Mouse (Mus musculus) lung, embryonic 14.5 days (tissue): ENCODE measurements around the gene Eif5. TPM values are rescaled to one million over a fixed set of nuclear protein-coding genes. Genes with fewer than 3 reads are reported as not detected.
A peak's percentile ranks its signal among the peaks of the same experiment; 100 is the strongest.

Experiments
- ATAC-seq: fragments of 200-750 bp; cut with Nextera tagmentation; 2 replicates; pipeline ENCODE4 v1.8.0; 2017; ENCODE audit warnings: mild to moderate bottlenecking, moderate TSS enrichment, moderate library complexity; ENCODE audit not compliant: insufficient read depth
- DNase-seq: peaks from one replicate; pipeline ENCODE4 v3.0.0-alpha.2; 2015
- H3K27ac ChIP-seq: fragments of 300-500 bp; sonication (generic); 2 replicates; pipeline ENCODE4 v1.5.1; 2014; ENCODE audit warnings: low read depth, mild to moderate bottlenecking, moderate library complexity
- H3K27me3 ChIP-seq: fragments of 300-500 bp; sonication (generic); 2 replicates; pipeline ENCODE4 v1.6.1; 2014; ENCODE audit warnings: low read length, control low read depth; ENCODE audit not compliant: insufficient read depth
- H3K36me3 ChIP-seq: fragments of 300-500 bp; sonication (generic); 2 replicates; pipeline ENCODE4 v1.6.1; 2014; ENCODE audit warnings: control low read depth; ENCODE audit not compliant: insufficient read depth
- H3K4me1 ChIP-seq: fragments of 300-500 bp; sonication (generic); 2 replicates; pipeline ENCODE4 v1.6.1; 2014; ENCODE audit warnings: antibody characterized with exemption, control low read depth; ENCODE audit not compliant: insufficient read depth
- H3K4me2 ChIP-seq: fragments of 300-500 bp; sonication (generic); 2 replicates; pipeline ENCODE4 v1.6.1; 2014; ENCODE audit warnings: mild to moderate bottlenecking
- H3K4me3 ChIP-seq: fragments of 300-500 bp; sonication (generic); 2 replicates; pipeline ENCODE4 v1.5.1; 2014; ENCODE audit warnings: low read depth, low read length
- H3K9ac ChIP-seq: fragments of 300-500 bp; sonication (generic); 2 replicates; pipeline ENCODE4 v1.6.1; 2014
- H3K9me3 ChIP-seq: fragments of 300-500 bp; sonication (generic); 2 replicates; pipeline ENCODE4 v1.6.1; 2016; ENCODE audit warnings: low read depth, low read length, control low read depth
- CTCF ChIP-seq: IDR thresholded peaks from 2 replicates; pipeline ENCODE4 v1.5.1; 2016; ENCODE audit warnings: antibody characterized with exemption, low read depth
- WGBS: fragments of 180-500 bp; shearing (Covaris S2); extraction: QIAGEN DNeasy Blood & Tissue Kit; methylation state at CpG from one replicate; pipeline ENCODE4 v1.1.7; 2014; 5-methylcytosine and 5-hydroxymethylcytosine counted together
- polyA plus RNA-seq: library from polyadenylated mRNA; unstranded; fragments of >200 nt; fragmentation: Nextera tagmentation; extraction: Ambion mirVana; gene quantifications from 2 replicates; pipeline ENCODE4 v1.2.1, GENCODE M21; 2014

The Eif5 gene
- polyA plus RNA-seq = 479 and 486 TPM in 2 replicates

GRCm38 (mm10) chr12:111537796-111538291 lies at the start of gene Eif5:
Gene Eif5 (plus strand): TSS chr12:111538016.
- peak within 1 kb of the TSS; percentile 70 for H3K4me2 ChIP-seq
- H3K4me1 ChIP-seq = 0 out of 2 replicates have a peak, but pooled peaks cover 3% of the 10 kb centered on the region
- DNase-seq (peak; percentile 99), ATAC-seq (peak; percentile 99)
- peak within 1 kb of the TSS; percentile 97 for H3K27ac ChIP-seq
- H3K9ac ChIP-seq = peak within 1 kb of the TSS; percentile 96
- H3K27me3 ChIP-seq = no peaks in the 10 kb centered on the region
- peak within 1 kb of the TSS; percentile 97 for H3K4me3 ChIP-seq
- H3K36me3 ChIP-seq = peaks cover 41% of the 10 kb centered on the region
- no peak for TF ChIP-seq CTCF
- under 1% methylated on average over 42 of the region's 47 CpGs for WGBS
- no peaks in the 10 kb centered on the region for H3K9me3 ChIP-seq

DNA sequence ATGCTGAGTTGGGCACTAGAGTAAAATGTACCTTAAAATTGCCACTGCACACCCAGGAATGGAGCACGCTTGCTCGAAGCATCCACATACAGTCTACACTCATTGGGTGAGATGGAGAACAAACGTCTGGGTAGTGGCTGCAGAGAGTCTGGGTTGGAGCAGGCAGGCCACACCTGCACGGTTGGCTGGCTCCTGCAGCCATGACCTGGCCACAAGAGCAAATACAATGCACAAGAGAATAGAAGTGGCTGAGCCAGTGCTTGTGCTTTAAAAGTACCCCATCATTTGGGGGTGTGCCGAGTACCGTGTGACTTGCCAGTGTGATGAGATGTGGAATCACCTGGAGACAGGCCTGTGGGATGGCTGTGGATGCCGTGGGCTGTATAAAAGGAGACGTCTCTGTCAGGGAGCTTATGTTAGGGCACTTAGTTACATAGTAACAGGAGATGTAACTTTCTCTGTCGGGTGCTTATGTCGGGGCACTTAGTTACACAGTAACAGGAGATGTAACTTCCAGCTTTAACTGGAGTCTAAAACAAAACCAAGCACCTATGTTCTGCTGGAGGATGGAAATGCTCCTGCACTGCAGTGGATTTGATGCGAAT lies 48.5 kb upstream of the Eif5 start:
- Histone ChIP-seq H3K9me3 (no peaks in the 10 kb centered on the region), H3K4me1 (peaks cover 4% of the 10 kb centered on the region; the same call in 1 of the 2 replicates), H3K9ac (no peak overlapping the region), H3K27ac (no peak overlapping the region), H3K4me3 (no peak overlapping the region), H3K27me3 (peaks cover 30% of the 10 kb centered on the region), H3K36me3 (no peaks in the 10 kb centered on the region), H3K4me2 (no peak overlapping the region)
- TF ChIP-seq CTCF = no peak
- ATAC-seq (no peak), DNase-seq (no peak)
- WGBS = 55% methylated on average over 11 of the region's 11 CpGs

DNA sequence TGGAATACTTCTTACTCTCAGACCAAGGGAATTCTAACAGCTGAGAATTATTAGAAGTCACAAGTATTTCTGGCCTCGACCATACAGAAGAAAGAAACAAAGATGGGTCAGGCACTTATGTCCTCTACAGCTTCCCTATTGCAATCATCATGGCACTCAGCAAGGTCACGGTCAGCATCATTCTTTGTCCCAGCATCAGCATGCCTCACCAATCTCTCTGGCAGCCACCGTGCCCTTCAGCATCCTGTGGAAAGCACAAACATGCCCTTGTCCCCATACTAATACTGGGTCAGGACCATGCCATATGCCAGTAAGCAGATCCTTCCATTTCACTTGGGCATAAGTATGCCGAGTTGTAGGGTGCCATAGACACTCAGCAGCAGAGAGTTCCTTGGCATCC lies 42.9 kb upstream of the Eif5 start:
- H3K4me1 ChIP-seq = no peaks in the 10 kb centered on the region
- H3K4me3 ChIP-seq = no peak overlapping the region
- no peak for ATAC-seq
- no peak overlapping the region for H3K4me2 ChIP-seq
- no peaks in the 10 kb centered on the region for H3K9me3 ChIP-seq
- H3K9ac ChIP-seq = no peak overlapping the region
- no peak overlapping the region for H3K27ac ChIP-seq
- WGBS = 67% methylated on average over 4 of the region's 4 CpGs
- H3K27me3 ChIP-seq = no peaks in the 10 kb centered on the region
- DNase-seq = no peak
- H3K36me3 ChIP-seq = no peaks in the 10 kb centered on the region
- no peak for TF ChIP-seq CTCF

GRCm38 (mm10) chr12:111497076-111497475 lies 40.7 kb upstream of the Eif5 start:
- DNase-seq = peak; percentile 24

DNA sequence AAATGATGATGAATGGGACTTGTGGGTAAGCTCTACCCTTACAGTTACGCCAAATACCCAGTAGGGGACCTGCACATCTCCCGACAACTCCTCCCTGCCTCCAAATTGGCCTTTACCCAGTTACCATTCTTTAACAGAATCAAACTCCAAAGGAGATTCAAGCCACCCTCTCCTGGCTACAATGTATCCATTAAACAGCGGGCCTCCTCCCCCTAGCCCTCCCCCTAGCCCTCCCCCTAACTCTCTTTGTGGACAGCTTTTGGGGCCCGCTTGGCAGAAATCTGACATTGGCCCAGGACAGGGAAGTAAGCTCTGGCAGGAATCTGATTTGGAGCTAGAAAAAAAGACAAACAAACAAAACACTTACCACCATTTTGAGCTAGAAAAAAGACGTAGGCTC lies 38.2 kb upstream of the Eif5 start:
- H3K9ac ChIP-seq = no peak overlapping the region
- H3K4me3 ChIP-seq = no peak overlapping the region
- ATAC-seq (no peak), DNase-seq (no peak)
- no peak overlapping the region for H3K4me2 ChIP-seq
- no peaks in the 10 kb centered on the region for H3K27me3 ChIP-seq
- 59% methylated on average over 5 of the region's 5 CpGs for WGBS
- no peaks in the 10 kb centered on the region for H3K4me1 ChIP-seq
- H3K9me3 ChIP-seq = no peaks in the 10 kb centered on the region
- no peak overlapping the region for H3K27ac ChIP-seq
- H3K36me3 ChIP-seq = no peaks in the 10 kb centered on the region
- TF ChIP-seq CTCF = no peak

More at GRCm38 (mm10) chr12:111497076-111497475, 40.7 kb upstream of the Eif5 start:
- Histone ChIP-seq H3K4me2 (no peak overlapping the region), H3K27me3 (no peaks in the 10 kb centered on the region), H3K4me3 (no peak overlapping the region), H3K9me3 (no peaks in the 10 kb centered on the region), H3K4me1 (no peaks in the 10 kb centered on the region), H3K27ac (no peak overlapping the region), H3K9ac (no peak overlapping the region), H3K36me3 (no peaks in the 10 kb centered on the region)
- 43% methylated on average over 2 of the region's 2 CpGs for WGBS
- peak; percentile 51 for TF ChIP-seq CTCF
- no peak for ATAC-seq

- Histone ChIP-seq H3K4me1 (no peaks in the 10 kb centered on the region), H3K9me3 (no peaks in the 10 kb centered on the region), H3K27me3 (no peaks in the 10 kb centered on the region), H3K36me3 (no peaks in the 10 kb centered on the region), H3K4me3 (no peak overlapping the region), H3K4me2 (no peak overlapping the region), H3K27ac (no peak overlapping the region), H3K9ac (no peak overlapping the region)
- TF ChIP-seq CTCF = no peak
- DNase-seq = no peak
- no peak for ATAC-seq
- WGBS = 33% methylated on average over 5 of the region's 5 CpGs
Observed at GRCm38 (mm10) chr12:111500725-111501124, 37.1 kb upstream of the Eif5 start.

DNA sequence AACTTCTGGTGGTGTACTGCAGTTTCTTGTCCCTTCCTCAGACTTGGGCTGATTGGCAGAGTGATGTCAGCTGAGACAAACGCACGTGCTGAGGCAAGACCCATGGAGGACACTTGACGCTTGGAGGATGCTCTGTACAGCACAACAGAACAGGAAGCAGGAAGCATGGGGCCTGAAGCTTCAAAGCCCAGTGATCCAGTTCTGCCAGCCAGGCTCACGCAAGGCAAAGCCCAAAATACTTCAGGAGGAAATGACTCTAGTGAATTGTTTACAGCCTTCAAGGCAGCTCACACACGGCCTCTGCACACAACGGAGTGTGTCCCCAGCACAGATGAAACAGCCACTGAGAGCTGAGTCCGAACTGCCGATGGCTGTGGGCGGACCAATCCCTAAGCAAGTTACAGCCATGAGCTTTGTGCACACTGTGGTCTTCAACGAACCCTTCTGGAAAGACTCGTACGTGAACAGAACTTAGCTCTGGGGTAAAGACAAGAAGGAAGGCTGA lies 34.7 kb upstream of the Eif5 start:
- Histone ChIP-seq H3K4me2 (no peak overlapping the region), H3K9ac (no peak overlapping the region), H3K4me3 (no peak overlapping the region), H3K36me3 (no peaks in the 10 kb centered on the region), H3K27me3 (no peaks in the 10 kb centered on the region), H3K9me3 (no peaks in the 10 kb centered on the region), H3K27ac (no peak overlapping the region), H3K4me1 (no peaks in the 10 kb centered on the region)
- ATAC-seq (no peak; the same call in 1 of the 2 replicates), DNase-seq (peak; percentile 53)
- WGBS = 63% methylated on average over 12 of the region's 12 CpGs
- no peak for TF ChIP-seq CTCF
